Mouse (Mus musculus) CD4-positive, CD25-positive, alpha-beta regulatory T cell, adult 4 months (primary cell): ENCODE measurements around the gene Vdac2. TPM values are rescaled to one million over a fixed set of nuclear protein-coding genes. Genes with fewer than 3 reads are reported as not detected.

Source experiments
- ATAC-seq: one replicate; pipeline ENCODE4 v1.8.0; 2017
- polyA plus RNA-seq, 2 experiments: library from polyadenylated mRNA; unstranded; fragments of 100-300 nt; shearing (Covaris generic); gene quantifications; one replicate each; pipeline ENCODE4 v1.2.1; 2017

Gene Vdac2
- polyA plus RNA-seq, 2 experiments from 2014 or later = 239 to 241 TPM

GRCm38 (mm10) chr14:21817453-21817852 lies 7.6 kb upstream of the Vdac2 start:
- no peak for ATAC-seq

DNA sequence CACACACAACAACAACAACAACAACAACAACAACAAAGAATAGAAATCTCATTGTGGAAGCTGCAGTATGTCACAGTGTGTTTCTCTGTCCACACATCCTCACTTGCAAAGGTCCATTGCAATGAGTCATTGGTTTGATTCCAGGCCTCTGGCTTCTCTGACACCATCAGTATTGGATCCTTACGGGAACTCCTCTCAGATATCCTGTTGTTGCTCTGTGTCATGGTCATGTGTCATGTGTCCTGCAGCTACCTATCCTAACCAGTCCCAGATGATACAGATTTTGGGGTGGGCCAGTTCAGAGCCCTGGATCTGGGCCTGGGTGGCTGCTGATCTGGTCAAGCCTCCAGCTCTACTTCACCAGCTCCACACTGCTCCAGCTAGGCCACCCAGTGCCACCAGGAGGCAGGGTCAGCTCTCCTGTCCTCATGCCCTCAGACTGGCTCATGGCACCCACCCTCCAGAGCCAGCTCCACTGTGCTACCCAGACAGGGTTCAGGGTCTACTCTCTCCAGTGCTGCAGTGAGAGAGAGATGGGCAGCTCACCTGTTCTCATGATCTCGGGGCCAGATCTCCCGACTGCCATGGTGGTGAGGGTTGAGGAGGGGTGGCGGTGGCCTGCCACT lies 4.0 kb upstream of the Vdac2 start:
- no peak for ATAC-seq

DNA sequence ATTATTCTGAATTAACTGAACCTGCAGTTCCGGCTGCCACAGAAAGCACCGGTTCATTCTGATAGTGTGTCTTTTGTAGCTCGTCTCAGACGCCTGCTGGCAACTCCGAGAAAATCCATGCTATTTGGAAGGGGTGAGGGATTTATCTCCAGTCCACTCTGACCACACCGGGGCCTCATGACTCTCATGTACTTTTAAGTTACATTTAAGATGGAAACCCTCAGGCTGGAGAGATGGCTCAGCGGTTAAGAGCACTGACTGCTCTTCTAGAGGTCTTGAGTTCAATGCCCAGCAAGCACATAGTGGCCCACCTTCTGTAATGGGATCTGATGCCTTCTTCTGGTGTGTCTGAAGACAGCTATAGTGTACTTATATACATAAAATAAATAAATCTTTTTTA lies 2.7 kb upstream of the Vdac2 start:
- no peak for ATAC-seq

- no peak for ATAC-seq
Observed at GRCm38 (mm10) chr14:21822795-21823374, 2.2 kb upstream of the Vdac2 start.

- no peak for ATAC-seq
Observed at GRCm38 (mm10) chr14:21823897-21824296, 1.1 kb upstream of the Vdac2 start.

DNA sequence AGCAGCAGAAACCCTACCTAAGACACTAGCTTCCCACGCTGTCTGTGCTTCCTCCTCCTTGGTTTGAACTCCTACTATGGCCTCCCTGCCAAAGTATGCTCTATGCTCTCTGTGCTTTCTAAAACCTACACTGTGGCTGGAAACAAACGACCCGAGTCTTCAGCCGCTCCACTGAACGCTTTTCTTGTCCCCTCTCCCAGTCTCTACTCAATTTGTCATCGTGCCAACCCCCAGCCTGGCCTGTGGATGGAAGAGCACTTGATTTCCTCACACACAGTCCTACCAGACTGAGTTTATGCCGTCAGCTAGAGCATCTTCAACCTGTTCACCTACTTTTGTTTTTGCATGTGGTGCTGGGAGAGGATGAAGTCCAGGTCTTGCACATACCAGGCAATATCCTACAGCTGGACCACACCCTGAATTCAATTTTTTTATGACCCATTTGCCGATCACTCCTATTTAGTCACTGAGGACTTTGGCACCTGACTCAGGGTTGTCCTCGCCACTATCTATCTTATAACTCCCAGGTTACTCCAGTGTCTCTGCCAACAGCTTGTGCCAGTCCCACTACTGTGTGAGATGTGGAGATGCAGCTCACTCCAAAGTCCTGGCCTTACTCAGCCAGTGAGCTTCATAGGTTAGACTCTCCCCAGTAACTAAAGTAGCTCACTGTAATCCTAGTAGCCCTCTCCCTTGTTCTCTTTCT lies 901 bp downstream of the Vdac2 start:
- no peak for ATAC-seq

GRCm38 (mm10) chr14:21830876-21831767 lies 6.1 kb downstream of the Vdac2 start:
- ATAC-seq = peak; percentile 93

GRCm38 (mm10) chr14:21831830-21832403 lies 6.9 kb downstream of the Vdac2 start:
- peak; percentile 15 for ATAC-seq

- ATAC-seq = no peak
Observed at GRCm38 (mm10) chr14:21838336-21839017, 13.4 kb downstream of the Vdac2 start.

GRCm38 (mm10) chr14:21841819-21842592 lies 17.0 kb downstream of the Vdac2 start:
- no peak for ATAC-seq

DNA sequence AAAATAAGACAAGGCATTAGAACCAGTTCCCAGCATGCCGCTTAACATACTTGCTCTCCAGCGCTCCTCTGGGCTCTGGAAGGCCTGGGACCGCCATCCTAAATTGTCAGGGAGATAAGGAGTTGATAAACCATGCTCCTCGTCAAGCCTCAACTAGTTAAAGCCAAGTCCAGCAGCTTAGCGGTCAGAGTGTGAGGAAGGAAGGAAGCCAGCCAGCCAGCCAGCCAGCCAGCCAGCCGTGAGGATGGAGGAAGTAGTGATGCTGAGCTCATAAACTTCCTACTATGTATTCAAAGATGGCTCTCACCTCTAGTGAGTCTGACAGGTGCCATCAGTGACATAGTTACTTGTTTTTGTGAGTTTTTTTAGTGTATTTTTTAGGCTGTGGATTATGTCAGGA lies 18.2 kb downstream of the Vdac2 start:
- ATAC-seq = no peak

DNA sequence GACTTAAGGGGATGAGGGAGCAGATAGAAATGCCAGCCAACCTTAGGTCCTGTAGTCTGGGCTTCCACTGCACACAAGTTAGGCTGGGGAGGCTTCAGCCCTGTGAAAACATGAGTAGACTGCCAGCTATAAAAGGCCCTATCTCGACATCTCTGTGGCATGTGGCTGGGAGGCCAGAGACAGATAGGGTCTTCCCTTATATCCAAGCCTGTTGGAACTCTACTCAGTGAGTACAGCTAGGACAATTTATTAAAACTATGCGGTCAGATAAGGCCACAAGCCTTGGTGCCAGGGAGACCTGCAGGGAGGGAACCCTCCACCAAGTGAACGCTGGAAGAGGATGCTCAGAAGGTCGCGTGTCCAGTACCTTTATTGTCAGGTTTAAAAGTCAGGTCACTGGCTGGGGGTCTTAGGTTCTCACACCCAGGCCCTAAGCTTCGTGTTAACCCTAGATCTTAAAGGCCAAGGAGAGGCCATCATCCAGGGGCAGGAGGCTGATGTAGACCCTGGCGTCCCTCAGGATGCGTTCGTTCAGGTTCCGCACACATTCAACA lies 21.9 kb downstream of the Vdac2 start:
- no peak for ATAC-seq

DNA sequence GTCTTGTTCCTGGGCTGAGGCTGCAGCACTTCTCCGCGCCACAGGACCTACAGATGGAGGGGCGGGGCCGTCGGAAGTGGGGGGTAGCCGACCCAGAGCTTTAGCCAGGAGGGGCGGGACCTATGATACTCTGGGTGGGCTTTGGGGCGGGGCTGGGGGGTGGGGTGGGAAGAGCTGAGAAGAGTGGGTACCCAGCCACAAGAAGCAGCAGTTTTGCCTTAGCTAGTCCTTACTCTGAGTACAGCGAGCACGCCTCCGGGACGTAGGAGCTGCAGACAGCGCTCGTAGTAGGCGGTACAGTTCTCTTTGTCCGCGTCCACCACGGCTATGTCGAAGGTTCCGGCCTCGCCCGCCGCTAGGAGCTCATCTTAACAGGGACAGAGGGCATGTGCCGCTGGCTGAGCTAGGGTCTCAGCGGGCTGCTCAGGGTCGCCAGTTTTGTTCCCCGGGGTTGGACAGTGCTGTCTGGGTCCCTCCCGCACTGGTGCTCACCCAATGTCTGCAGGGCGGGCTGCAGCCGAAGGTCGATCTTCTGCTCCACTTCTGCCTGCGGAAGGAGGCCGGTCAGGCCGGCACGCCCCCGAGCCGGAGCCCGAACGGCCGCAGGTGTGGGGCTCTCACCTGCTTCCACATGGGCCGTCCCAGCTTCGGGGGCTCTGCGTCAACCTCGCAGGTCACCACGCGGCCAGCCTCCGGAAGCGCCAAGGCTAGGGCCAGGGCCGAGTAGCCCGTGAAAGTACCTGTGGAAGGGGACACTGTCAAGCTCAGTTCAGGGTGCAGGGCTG lies 22.5 kb downstream of the Vdac2 start:
- peak; percentile 10 for ATAC-seq

GRCm38 (mm10) chr14:21848166-21849154 lies 23.4 kb downstream of the Vdac2 start, which contains the start of gene Comtd1:
Gene Comtd1 (minus strand): TSS chr14:21848977.
- ATAC-seq = peak; percentile 90

GRCm38 (mm10) chr14:21849524-21850418 lies 24.7 kb downstream of the Vdac2 start:
- no peak for ATAC-seq

DNA sequence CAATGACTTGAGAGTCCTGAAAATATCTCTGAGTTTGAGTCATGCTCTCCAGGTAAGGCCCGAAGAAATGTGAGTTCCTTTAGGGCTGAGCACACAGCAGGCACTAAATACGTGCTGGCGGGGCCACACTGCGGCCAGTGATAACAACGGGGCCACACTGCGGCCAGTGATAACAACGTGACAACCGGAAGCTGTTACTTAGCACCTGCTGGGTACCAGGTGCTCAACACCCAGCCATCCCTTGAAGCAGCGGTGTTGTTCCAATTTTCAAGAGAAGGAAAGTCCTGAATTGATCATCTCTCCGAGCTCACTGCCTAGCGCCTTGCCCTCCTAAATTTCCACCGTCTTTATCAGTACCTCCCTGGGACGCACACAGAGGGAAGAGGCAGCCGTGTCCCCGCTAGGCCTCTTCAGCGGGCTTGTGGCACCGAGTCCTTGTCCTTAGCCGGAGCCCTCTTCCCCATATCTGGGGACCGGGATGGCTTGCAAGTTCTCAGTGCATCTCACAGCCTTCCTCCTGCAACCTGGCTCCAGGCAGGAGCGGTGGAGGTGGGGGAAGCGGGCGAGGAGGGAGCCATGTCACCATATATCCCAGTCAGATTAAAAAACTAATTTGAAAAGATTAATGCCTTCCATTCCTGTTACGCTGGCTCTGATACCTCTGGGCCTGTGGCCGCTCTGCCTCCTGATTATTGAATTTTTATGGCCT lies 25.5 kb downstream of the Vdac2 start:
- no peak for ATAC-seq
